Mouse (Mus musculus) natural killer cell, adult 2 months (primary cell): ENCODE measurements around the gene Sdf2l1.

Experiments used
- DNase-seq, 2 experiments: peaks; one replicate each; pipeline ENCODE4 v3.0.0; 2022; ENCODE audit warnings: low spot score in 2 of 2

Sdf2l1 gene

GRCm38 (mm10) chr16:17124119-17124870 lies 7.9 kb downstream of the Sdf2l1 start:
- no peak for DNase-seq

GRCm38 (mm10) chr16:17121569-17121968 lies 10.6 kb downstream of the Sdf2l1 start:
- DNase-seq = no peak

GRCm38 (mm10) chr16:17117309-17117799 lies 14.8 kb downstream of the Sdf2l1 start:
- no peak for DNase-seq

GRCm38 (mm10) chr16:17110771-17111743 lies 21.1 kb downstream of the Sdf2l1 start, which contains the start of gene Ppil2:
Gene Ppil2 (minus strand): TSS chr16:17111257.
- DNase-seq = peak; percentile 68 to 71

GRCm38 (mm10) chr16:17104600-17104999 lies 27.6 kb downstream of the Sdf2l1 start:
- no peak for DNase-seq

GRCm38 (mm10) chr16:17102630-17103220 lies 29.5 kb downstream of the Sdf2l1 start:
- DNase-seq = no peak

- no peak for DNase-seq
These were observed 35.2 kb downstream of the Sdf2l1 start for GRCm38 (mm10) chr16:17096938-17097337.

- no peak for DNase-seq
These were observed 43.8 kb downstream of the Sdf2l1 start for GRCm38 (mm10) chr16:17088346-17088745.

GRCm38 (mm10) chr16:17086669-17087193 lies 45.5 kb downstream of the Sdf2l1 start:
- DNase-seq = peak in 1 of 2 experiments; percentile 7

GRCm38 (mm10) chr16:17086241-17086640 lies 45.9 kb downstream of the Sdf2l1 start:
- peak; percentile 28 to 69 for DNase-seq

GRCm38 (mm10) chr16:17085636-17086035 lies 46.5 kb downstream of the Sdf2l1 start:
- peak; percentile 67 to 83 for DNase-seq

GRCm38 (mm10) chr16:17082121-17082792 lies 49.9 kb downstream of the Sdf2l1 start:
- DNase-seq = no peak
